Mouse (Mus musculus) ES-E14 (cell line): ENCODE measurements around the gene Phf21a. TPM values are rescaled to one million over a fixed set of nuclear protein-coding genes. Genes with fewer than 3 reads are reported as not detected.
A peak's percentile ranks its signal among the peaks of the same experiment; 100 is the strongest.

ENCODE experiments used
- DNase-seq: peaks from one replicate; pipeline ENCODE4 v3.0.0-alpha.2; 2013; ENCODE audit warnings: low read depth, low spot score
- H3K27ac ChIP-seq: 2 replicates; pipeline ENCODE4 v1.5.1; 2012; ENCODE audit warnings: low read depth, mild to moderate bottlenecking, low read length, moderate library complexity, mixed read lengths; ENCODE audit not compliant: poor library complexity, insufficient read depth, severe bottlenecking
- H3K36me3 ChIP-seq: 2 replicates; pipeline ENCODE4 v1.6.1; 2012; ENCODE audit warnings: mild to moderate bottlenecking, low read length, moderate library complexity, mixed read lengths; ENCODE audit not compliant: control insufficient read depth, poor library complexity, insufficient read depth, severe bottlenecking
- H3K4me1 ChIP-seq, 2 experiments: fragments of 150-350 bp in 1 of 2; sonication (generic) in 1 of 2; 2 replicates each; pipeline ENCODE4 v1.6.1; 2012; ENCODE audit warnings: low read length in 2 of 2, mild to moderate bottlenecking in 1 of 2, mixed read lengths in 1 of 2; ENCODE audit not compliant: control insufficient read depth in 2 of 2, insufficient read depth in 2 of 2, poor library complexity in 1 of 2
- H3K4me3 ChIP-seq, 2 experiments: fragments of 150-350 bp in 1 of 2; sonication (generic) in 1 of 2; 2 replicates each; pipeline ENCODE4 v1.5.1; 2012; ENCODE audit warnings: low read length in 2 of 2, low read depth in 1 of 2, mild to moderate bottlenecking in 1 of 2, mixed read lengths in 1 of 2; ENCODE audit not compliant: insufficient read depth in 1 of 2, poor library complexity in 1 of 2, severe bottlenecking in 1 of 2
- H3K9ac ChIP-seq: 2 replicates; pipeline ENCODE4 v1.6.1; 2012; ENCODE audit warnings: low read depth, mild to moderate bottlenecking, low read length, mixed read lengths; ENCODE audit not compliant: poor library complexity, insufficient read depth, severe bottlenecking
- H3K9me3 ChIP-seq: fragments of 150-350 bp; sonication (generic); 2 replicates; pipeline ENCODE4 v1.6.1; 2012; ENCODE audit warnings: low read depth, mild to moderate bottlenecking, low read length; ENCODE audit not compliant: control insufficient read depth, insufficient read depth
- CHD2 ChIP-seq: IDR thresholded peaks from 2 replicates; pipeline ENCODE4 v1.6.1; 2014; ENCODE audit warnings: mild to moderate bottlenecking, low read depth, low read length, inconsistent platforms
- HCFC1 ChIP-seq: IDR thresholded peaks from 2 replicates; pipeline ENCODE4 v1.6.1; 2012; ENCODE audit warnings: low read length, inconsistent platforms, borderline replicate concordance; ENCODE audit not compliant: insufficient read depth
- MAFK ChIP-seq: IDR thresholded peaks from 2 replicates; pipeline ENCODE4 v1.6.1; 2014; ENCODE audit warnings: mild to moderate bottlenecking, low read depth, low read length, inconsistent platforms; ENCODE audit not compliant: insufficient read depth
- ZC3H11A ChIP-seq: IDR thresholded peaks from 2 replicates; pipeline ENCODE4 v1.6.1; 2012; ENCODE audit warnings: low read depth, mild to moderate bottlenecking, inconsistent platforms, low read length, borderline replicate concordance
- ZNF384 ChIP-seq: IDR thresholded peaks from 2 replicates; pipeline ENCODE4 v1.6.1; 2012; ENCODE audit warnings: low read depth, low read length, inconsistent platforms
- in situ Hi-C, 2 experiments: fragments of 600-800 bp; cut with MboI; formaldehyde crosslinking; loops; one replicate each; pipeline ENCODE4 v1.15.1; 2025; ENCODE audit warnings: low sequenced_read_pairs in 2 of 2, inconsistent platforms in 1 of 2; ENCODE audit not compliant: unreplicated experiment in 2 of 2
- total RNA-seq: library from RNA; depleted of rRNA; stranded (reverse); fragments of 300-350 nt; gene quantifications from 2 replicates; pipeline ENCODE4 v1.2.3, GENCODE M21; 2012

Gene Phf21a
- total RNA-seq, 1 experiment, result 23.5 TPM

GRCm38 (mm10) chr2:92125330-92125729 is 32.4 kb downstream of the Phf21a start:
- TF ChIP-seq ZNF384, result no peak
- no peak for TF ChIP-seq HCFC1
- TF ChIP-seq ZC3H11A, result no peak
- no peak for TF ChIP-seq MAFK
- no peak for TF ChIP-seq CHD2
- no peak for DNase-seq
- Histone ChIP-seq H3K36me3 (no peaks in the 10 kb centered on the region), H3K9me3 (no peaks in the 10 kb centered on the region), H3K4me3 (no peak overlapping the region), H3K9ac (no peak overlapping the region), H3K27ac (no peak overlapping the region), H3K4me1 (peaks cover 0 to 2% of the 10 kb centered on the region in 2 experiments; a peak in 1 of 4 replicates)
- in situ Hi-C loops, result no loop called here

GRCm38 (mm10) chr2:92130071-92130470 is 37.2 kb downstream of the Phf21a start:
- Histone ChIP-seq H3K4me3 (no peak overlapping the region), H3K4me1 (no peaks in the 10 kb centered on the region), H3K9me3 (no peaks in the 10 kb centered on the region), H3K36me3 (no peaks in the 10 kb centered on the region), H3K9ac (no peak overlapping the region), H3K27ac (no peak overlapping the region)
- in situ Hi-C loops, result no loop called here
- no peak for DNase-seq
- TF ChIP-seq MAFK, result no peak
- TF ChIP-seq CHD2, result no peak
- TF ChIP-seq HCFC1, result no peak
- no peak for TF ChIP-seq ZC3H11A
- TF ChIP-seq ZNF384, result no peak

GRCm38 (mm10) chr2:92138736-92139135 is 45.8 kb downstream of the Phf21a start:
- DNase-seq, result no peak
- no peak overlapping the region for H3K9ac ChIP-seq

GRCm38 (mm10) chr2:92139365-92139764 is 46.4 kb downstream of the Phf21a start:
- no peaks in the 10 kb centered on the region for H3K9me3 ChIP-seq
- no peak for DNase-seq
- peaks cover 4 to 13% of the 10 kb centered on the region in 2 experiments; a peak in 3 of 4 replicates for H3K4me1 ChIP-seq
- TF ChIP-seq HCFC1, result no peak
- TF ChIP-seq ZNF384, result no peak
- no peak for TF ChIP-seq CHD2
- no peak for TF ChIP-seq ZC3H11A
- TF ChIP-seq MAFK, result no peak
- H3K27ac ChIP-seq, result no peak overlapping the region
- H3K36me3 ChIP-seq, result no peaks in the 10 kb centered on the region
- H3K4me3 ChIP-seq, result no peak overlapping the region
- in situ Hi-C loops, result no loop called here
- H3K9ac ChIP-seq, result no peak overlapping the region

More at GRCm38 (mm10) chr2:92138736-92139135, 45.8 kb downstream of the Phf21a start:
- in situ Hi-C loops, result no loop called here
- no peaks in the 10 kb centered on the region for H3K9me3 ChIP-seq
- H3K4me3 ChIP-seq, result no peak overlapping the region
- H3K36me3 ChIP-seq, result no peaks in the 10 kb centered on the region
- no peak for TF ChIP-seq ZNF384
- TF ChIP-seq CHD2, result no peak
- no peak for TF ChIP-seq ZC3H11A
- no peak for TF ChIP-seq MAFK
- TF ChIP-seq HCFC1, result no peak
- H3K27ac ChIP-seq, result no peak overlapping the region
- peaks cover 4 to 12% of the 10 kb centered on the region in 2 experiments; a peak in 2 of 4 replicates for H3K4me1 ChIP-seq

- Histone ChIP-seq H3K9ac (peak overlapping the region; percentile 18; the same call in 1 of the 2 replicates), H3K4me3 (peak overlapping the region in 1 of 2 experiments; percentile 37; a peak in 1 of 4 replicates), H3K9me3 (no peaks in the 10 kb centered on the region), H3K36me3 (no peaks in the 10 kb centered on the region), H3K27ac (peak overlapping the region; percentile 44), H3K4me1 (peaks cover 4 to 14% of the 10 kb centered on the region in 2 experiments; a peak in 3 of 4 replicates)
- no peak for DNase-seq
- in situ Hi-C loops, result no loop called here
- no peak for TF ChIP-seq CHD2
- no peak for TF ChIP-seq HCFC1
- no peak for TF ChIP-seq MAFK
- TF ChIP-seq ZC3H11A, result no peak
- no peak for TF ChIP-seq ZNF384
Observed at GRCm38 (mm10) chr2:92140383-92140782, 47.5 kb downstream of the Phf21a start.
